Mouse (Mus musculus): ENCODE results near the gene Gca. TPM values are rescaled to one million over a fixed set of nuclear protein-coding genes. Genes with fewer than 3 reads are reported as not detected.

The Gca gene
- total RNA-seq (2018; cell fraction: chromatin; rRNA removed) = 10 to 100 TPM; 12.0 to 60.2 (median 28.6) TPM
- total RNA-seq (2018; cell fraction: cytosol; rRNA removed) = 10 to 100 TPM in 13 of 26 experiments, 1 to 10 TPM in 13; 3.2 to 31.7 (median 11.1) TPM
- 10 to 100 TPM in 20 of 26 experiments, 1 to 10 TPM in 6; 6.9 to 48.8 (median 29.7) TPM for total RNA-seq (2018; cell fraction: nucleus; rRNA removed)
- 3.1 to 5.4 TPM (median 3.5 TPM) in 3 replicates for polyA plus RNA-seq (2018)

DNA sequence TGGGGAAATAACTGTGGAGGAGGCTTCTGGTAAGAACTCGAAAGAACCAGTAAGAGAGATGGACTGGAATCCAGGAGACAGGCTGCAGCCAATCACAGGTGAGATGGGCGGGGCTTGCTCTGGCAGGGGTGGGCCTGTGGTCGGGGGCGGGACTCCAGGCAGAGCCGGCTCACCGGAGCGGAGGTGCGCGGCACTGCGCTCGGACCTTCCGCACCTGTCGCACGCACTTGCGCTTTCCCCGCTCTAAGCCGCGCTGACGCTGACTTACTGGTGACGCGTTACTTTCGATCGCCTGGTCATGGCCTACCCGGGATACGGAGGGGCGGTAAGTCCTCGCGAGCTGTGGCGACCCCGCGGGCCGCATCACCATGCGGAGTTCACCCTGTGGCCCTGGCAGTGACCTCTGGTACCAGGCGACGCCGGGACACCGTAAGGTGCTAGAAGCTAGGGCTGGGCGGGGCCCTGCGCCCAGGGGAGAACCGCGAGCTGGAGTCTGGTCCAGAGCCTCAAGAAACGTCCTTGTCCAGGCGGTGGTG, at the start of gene Gca:
Gene Gca (plus strand): TSS at position 151 of the 536 bp plus-strand sequence.
- WGBS (ENCODE audit: missing documents) = 1% methylated on average over 43 of the region's 43 CpGs

GRCm38 (mm10) chr2:62618934-62619341, 45.1 kb upstream of the Gca start:
- H3K27ac ChIP-seq = no peak overlapping the region
- 65% methylated on average over 7 of the region's 7 CpGs for WGBS (ENCODE audit: missing documents)
- no peak overlapping the region for H3K4me3 ChIP-seq (ENCODE audit: inconsistent target)
- no peaks in the 10 kb centered on the region for H3K79me2 ChIP-seq (ENCODE audit: inconsistent target)
- peaks cover 95% of the 10 kb centered on the region for H3K36me3 ChIP-seq (ENCODE audit: inconsistent target)

More for the DNA sequence above, at the start of gene Gca:
- peak within 1 kb of the TSS; percentile 40 for H3K4me3 ChIP-seq (ENCODE audit: inconsistent target)
- no peak within 1 kb of the TSS for H3K27ac ChIP-seq
- no peaks in the 10 kb centered on the region for H3K79me2 ChIP-seq (ENCODE audit: inconsistent target)
- no peaks in the 10 kb centered on the region for H3K36me3 ChIP-seq (ENCODE audit: inconsistent target)

DNA sequence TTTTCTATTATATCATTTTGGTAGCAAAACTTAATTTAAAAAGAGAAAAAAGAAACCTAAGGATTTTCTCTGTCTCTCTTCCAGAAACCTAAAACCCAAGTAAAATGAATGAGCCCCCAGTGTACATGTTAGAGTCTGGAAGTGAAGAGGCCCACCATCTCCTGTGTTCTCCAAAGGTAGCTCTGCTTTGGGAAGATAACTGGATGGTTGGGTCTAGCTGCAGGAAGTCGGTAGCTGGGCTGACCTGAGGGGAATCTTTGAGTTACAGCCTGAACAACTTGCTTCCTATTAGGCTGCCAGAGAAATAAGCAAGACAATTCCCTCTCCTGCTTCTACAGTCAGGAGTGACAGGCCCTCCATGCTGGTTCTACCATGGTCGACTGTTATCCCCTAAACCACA, 44.4 kb upstream of the Gca start:
- WGBS (ENCODE audit: missing documents) = 42% methylated on average over 2 of the region's 2 CpGs
- H3K36me3 ChIP-seq (ENCODE audit: inconsistent target) = peaks cover 93% of the 10 kb centered on the region
- no peak overlapping the region for H3K27ac ChIP-seq
- no peak overlapping the region for H3K4me3 ChIP-seq (ENCODE audit: inconsistent target)
- no peaks in the 10 kb centered on the region for H3K79me2 ChIP-seq (ENCODE audit: inconsistent target)

- 86% methylated on average over 8 of the region's 8 CpGs for WGBS (ENCODE audit: missing documents)
- Histone ChIP-seq H3K79me2 (ENCODE audit: inconsistent target) (no peaks in the 10 kb centered on the region), H3K27ac (no peak overlapping the region), H3K36me3 (ENCODE audit: inconsistent target) (peaks cover 83% of the 10 kb centered on the region), H3K4me3 (ENCODE audit: inconsistent target) (no peak overlapping the region)
Observed at GRCm38 (mm10) chr2:62623024-62623441, 41.1 kb upstream of the Gca start.

DNA sequence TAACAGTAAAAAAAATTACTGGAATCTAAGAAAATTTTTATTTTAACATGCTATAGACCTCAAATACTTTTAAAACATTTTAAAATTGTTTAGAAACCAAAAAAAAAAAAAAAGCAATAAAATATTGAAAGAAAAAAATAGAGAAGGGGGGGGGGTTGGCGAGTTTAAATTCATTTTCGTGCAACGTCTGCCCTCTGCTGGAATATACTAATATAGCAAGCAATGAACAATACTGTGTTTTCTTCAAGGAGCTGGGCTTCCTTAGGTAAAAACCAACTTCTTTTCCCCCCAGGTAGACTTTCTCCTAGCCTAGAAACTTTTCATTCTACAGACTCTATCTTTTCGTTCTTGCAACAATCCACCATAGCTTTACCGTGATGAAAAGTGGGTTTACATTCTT, 36.4 kb upstream of the Gca start:
- H3K27ac ChIP-seq = no peak overlapping the region
- peaks cover 72% of the 10 kb centered on the region for H3K36me3 ChIP-seq (ENCODE audit: inconsistent target)
- H3K4me3 ChIP-seq (ENCODE audit: inconsistent target) = no peak overlapping the region
- no peaks in the 10 kb centered on the region; the same call in 1 of the 2 replicates for H3K79me2 ChIP-seq (ENCODE audit: inconsistent target)
- WGBS (ENCODE audit: missing documents) = 12% methylated on average over 5 of the region's 5 CpGs

- WGBS (ENCODE audit: missing documents) = 94% methylated on average over 5 of the region's 5 CpGs
- peaks cover 6% of the 10 kb centered on the region; the same call in 1 of the 2 replicates for H3K79me2 ChIP-seq (ENCODE audit: inconsistent target)
- no peak overlapping the region for H3K4me3 ChIP-seq (ENCODE audit: inconsistent target)
- H3K27ac ChIP-seq = no peak overlapping the region
- H3K36me3 ChIP-seq (ENCODE audit: inconsistent target) = peaks cover 72% of the 10 kb centered on the region
Observed at GRCm38 (mm10) chr2:62628356-62628755, 35.7 kb upstream of the Gca start.

- 26% methylated on average over 6 of the region's 6 CpGs for WGBS (ENCODE audit: missing documents)
- Histone ChIP-seq H3K27ac (no peak overlapping the region), H3K36me3 (ENCODE audit: inconsistent target) (peaks cover 72% of the 10 kb centered on the region), H3K4me3 (ENCODE audit: inconsistent target) (no peak overlapping the region), H3K79me2 (ENCODE audit: inconsistent target) (peaks cover 10% of the 10 kb centered on the region; the same call in 1 of the 2 replicates)
Observed at GRCm38 (mm10) chr2:62630446-62630845, 33.6 kb upstream of the Gca start.

DNA sequence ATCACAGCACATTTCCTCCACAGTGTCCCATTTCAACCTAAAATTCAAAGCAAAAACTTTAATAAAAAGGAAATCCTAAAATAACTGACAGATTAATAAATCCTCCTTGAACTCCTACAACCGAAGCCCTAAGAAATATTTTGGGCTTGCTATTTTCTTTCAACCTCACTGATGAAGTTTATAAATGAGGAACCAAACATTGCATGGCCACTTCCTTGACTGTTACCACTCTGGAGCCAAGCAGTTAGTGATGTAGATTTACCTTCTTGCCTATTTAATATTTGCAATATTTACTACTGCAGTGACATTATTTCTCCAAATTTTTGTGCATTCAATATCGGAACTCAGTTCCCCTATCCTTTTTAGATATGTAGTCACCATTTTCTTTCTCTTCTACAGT, 24.2 kb upstream of the Gca start:
- peaks cover 29% of the 10 kb centered on the region for H3K36me3 ChIP-seq (ENCODE audit: inconsistent target)
- no peak overlapping the region for H3K27ac ChIP-seq
- H3K4me3 ChIP-seq (ENCODE audit: inconsistent target) = no peak overlapping the region
- peaks cover 81% of the 10 kb centered on the region for H3K79me2 ChIP-seq (ENCODE audit: inconsistent target)
- 9% methylated on average over 2 of the region's 2 CpGs for WGBS (ENCODE audit: missing documents)

- 50% methylated on average over 21 of the region's 21 CpGs for WGBS (ENCODE audit: missing documents)
- no peaks in the 10 kb centered on the region; the same call in 1 of the 2 replicates for H3K36me3 ChIP-seq (ENCODE audit: inconsistent target)
- H3K27ac ChIP-seq = no peak overlapping the region
- peak overlapping the region; percentile 90 for H3K4me3 ChIP-seq (ENCODE audit: inconsistent target)
- H3K79me2 ChIP-seq (ENCODE audit: inconsistent target) = peaks cover 70% of the 10 kb centered on the region
Observed at GRCm38 (mm10) chr2:62643405-62644305, 20.4 kb upstream of the Gca start.

- H3K36me3 ChIP-seq (ENCODE audit: inconsistent target) = no peaks in the 10 kb centered on the region; the same call in 1 of the 2 replicates
- H3K27ac ChIP-seq = peak overlapping the region; percentile 72
- 76% methylated on average over 5 of the region's 5 CpGs for WGBS (ENCODE audit: missing documents)
- peak overlapping the region; percentile 90 for H3K4me3 ChIP-seq (ENCODE audit: inconsistent target)
- peaks cover 59% of the 10 kb centered on the region for H3K79me2 ChIP-seq (ENCODE audit: inconsistent target)
Observed at GRCm38 (mm10) chr2:62644891-62645290, 19.2 kb upstream of the Gca start.

DNA sequence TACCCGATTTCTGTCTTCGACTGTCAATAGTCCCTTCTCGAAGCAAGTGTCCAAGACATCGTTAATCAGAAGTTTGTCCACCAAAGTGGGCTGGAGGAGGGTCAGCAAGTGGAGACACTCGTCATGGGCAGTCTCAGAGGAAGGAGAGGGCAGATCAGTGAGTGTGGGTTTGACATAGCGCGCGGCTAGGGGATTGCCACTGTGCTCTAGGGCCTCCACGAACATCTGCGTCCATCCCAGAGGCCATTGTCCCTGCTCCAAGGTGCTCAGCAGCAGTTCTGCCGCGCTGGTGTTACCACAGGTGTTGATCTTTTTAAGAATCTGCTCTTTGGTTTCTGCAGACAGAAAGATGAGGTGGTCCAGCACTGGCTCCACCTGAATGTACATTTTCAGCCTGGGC, 18.6 kb upstream of the Gca start:
- H3K79me2 ChIP-seq (ENCODE audit: inconsistent target) = peaks cover 54% of the 10 kb centered on the region
- H3K36me3 ChIP-seq (ENCODE audit: inconsistent target) = no peaks in the 10 kb centered on the region; the same call in 1 of the 2 replicates
- peak overlapping the region; percentile 72 for H3K27ac ChIP-seq
- 6% methylated on average over 12 of the region's 12 CpGs for WGBS (ENCODE audit: missing documents)
- peak overlapping the region; percentile 90 for H3K4me3 ChIP-seq (ENCODE audit: inconsistent target)

GRCm38 (mm10) chr2:62646014-62646645, 18.0 kb upstream of the Gca start, which contains the start of gene Ifih1:
Gene Ifih1 (minus strand): TSS chr2:62646255.
- peak within 1 kb of the TSS; percentile 72 for H3K27ac ChIP-seq
- peaks cover 47% of the 10 kb centered on the region for H3K79me2 ChIP-seq (ENCODE audit: inconsistent target)
- no peaks in the 10 kb centered on the region; the same call in 1 of the 2 replicates for H3K36me3 ChIP-seq (ENCODE audit: inconsistent target)
- H3K4me3 ChIP-seq (ENCODE audit: inconsistent target) = peak within 1 kb of the TSS; percentile 90
- 2% methylated on average over 30 of the region's 30 CpGs for WGBS (ENCODE audit: missing documents)

DNA sequence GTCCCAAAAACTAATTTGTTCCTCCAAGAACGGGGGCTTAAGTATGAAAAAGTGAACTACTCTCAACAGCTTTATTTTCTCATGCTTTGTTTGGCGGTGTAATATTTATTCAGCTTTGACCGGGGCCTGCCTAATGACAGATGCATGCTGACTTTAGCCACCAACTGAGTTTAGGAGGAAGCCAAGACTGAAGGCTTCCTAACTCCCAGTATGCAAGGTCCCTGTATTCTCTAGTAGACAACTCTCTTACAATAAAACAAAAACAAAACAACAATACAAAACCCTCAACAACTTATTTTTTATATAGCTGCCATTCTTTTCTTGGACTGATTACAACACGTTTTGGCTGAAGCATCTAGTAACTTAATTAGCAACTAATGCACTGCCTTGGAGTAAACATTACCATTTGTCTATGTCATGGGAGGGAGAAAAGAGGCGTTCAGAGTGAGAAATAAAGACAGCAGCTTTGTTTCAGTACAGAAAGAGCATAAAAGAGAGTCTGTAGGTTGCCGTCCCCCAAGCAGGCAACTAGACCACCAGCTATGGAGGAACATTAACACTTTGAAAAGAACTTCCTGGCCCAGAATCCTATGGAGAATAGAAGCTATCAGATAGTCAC, 17.3 kb upstream of the Gca start:
- H3K4me3 ChIP-seq (ENCODE audit: inconsistent target) = peak overlapping the region; percentile 90
- H3K27ac ChIP-seq = peak overlapping the region; percentile 72
- 41% methylated on average over 6 of the region's 6 CpGs for WGBS (ENCODE audit: missing documents)
- H3K79me2 ChIP-seq (ENCODE audit: inconsistent target) = peaks cover 41% of the 10 kb centered on the region
- no peaks in the 10 kb centered on the region for H3K36me3 ChIP-seq (ENCODE audit: inconsistent target)

DNA sequence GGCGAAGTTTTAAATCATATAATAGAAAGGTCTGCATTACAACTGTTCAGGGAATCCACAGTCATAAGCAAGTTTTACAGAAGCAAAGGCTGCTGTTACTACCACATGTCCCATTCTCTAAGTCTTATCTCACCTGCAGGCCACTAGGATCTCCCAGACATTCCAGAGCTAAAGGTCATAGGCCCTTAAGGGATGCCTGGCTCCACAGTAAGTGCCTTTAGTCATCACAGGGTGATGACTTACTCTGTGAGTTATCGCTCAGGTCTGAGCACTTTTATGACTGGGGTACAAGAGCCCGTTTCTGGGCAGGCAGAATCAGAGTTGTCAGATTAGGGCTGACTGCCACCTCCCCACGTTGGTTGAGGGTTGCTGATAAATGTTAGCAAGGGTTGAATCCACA, 12.2 kb upstream of the Gca start:
- Histone ChIP-seq H3K36me3 (ENCODE audit: inconsistent target) (no peaks in the 10 kb centered on the region), H3K4me3 (ENCODE audit: inconsistent target) (no peak overlapping the region), H3K79me2 (ENCODE audit: inconsistent target) (no peaks in the 10 kb centered on the region), H3K27ac (no peak overlapping the region)
- WGBS (ENCODE audit: missing documents) = 83% methylated on average over 4 of the region's 4 CpGs
